Mouse (Mus musculus) megakaryocyte, embryonic 14.5 days (primary cell): Measurements from ENCODE around the gene Fpgs.
A peak's percentile ranks its signal among the peaks of the same experiment; 100 is the strongest.

ENCODE experiments used
- FLI1 ChIP-seq: IDR thresholded peaks from 2 replicates; pipeline ENCODE4 v1.6.1; 2012; ENCODE audit warnings: low read length, inconsistent platforms, mixed read lengths
- GATA1 ChIP-seq: IDR thresholded peaks from 3 replicates; pipeline ENCODE4 v1.6.1; 2012; ENCODE audit warnings: mixed read lengths, low read length, inconsistent platforms, borderline replicate concordance

- no peak for TF ChIP-seq GATA1
- TF ChIP-seq FLI1 = peak; percentile 59; the same call in 1 of the 2 replicates
Measured at GRCm38 (mm10) chr2:32712586-32712933, 8.6 kb upstream of the Fpgs start.
